Mouse (Mus musculus) stomach, postnatal 0 days (tissue): ENCODE measurements around the gene Rptor.

Experiments
- CTCF ChIP-seq: IDR thresholded peaks from 2 replicates; pipeline ENCODE4 v1.5.1; 2016; ENCODE audit warnings: antibody characterized with exemption, low read depth, mild to moderate bottlenecking, moderate library complexity
- EP300 ChIP-seq: optimal IDR thresholded peaks from 2 replicates; pipeline ENCODE3; 2016; ENCODE audit warnings: antibody characterized with exemption

DNA sequence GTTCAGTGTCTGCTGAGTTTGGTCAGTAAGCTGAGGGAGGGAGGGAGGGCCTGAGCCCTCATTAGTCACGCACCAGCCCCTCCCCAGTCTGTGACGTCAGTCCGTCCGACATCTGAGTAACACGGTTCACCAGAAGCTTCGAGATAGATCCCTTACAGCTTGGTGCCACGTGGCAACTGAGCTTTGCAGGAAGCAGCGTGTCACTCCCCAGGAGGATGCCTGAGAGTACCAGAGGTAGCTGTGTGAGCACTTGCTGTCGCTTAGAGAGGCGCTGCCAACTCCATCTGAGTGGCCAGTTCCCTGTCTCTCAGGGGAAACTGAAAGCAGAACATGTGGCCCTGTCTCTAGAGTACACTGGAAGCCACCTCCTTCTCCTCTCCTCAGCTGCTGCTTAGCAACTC is 260.7 kb downstream of the Rptor start:
- TF ChIP-seq CTCF (no peak), EP300 (no peak)
